Comparison of ENCODE assay signal across 15 mouse cellular contexts in genomic region chr10:50892751-50893320, GRCm38 (mm10). TPM values are rescaled to one million over a fixed set of nuclear protein-coding genes. Genes with fewer than 3 reads are reported as not detected.
DNase-seq lines count a peak whose midpoint lies in the region; ATAC-seq and TF ChIP-seq lines count a peak whose summit lies in the region.
"Had no signal": no experiment of that assay in that cellular context is flagged by ENCODE, and none has a peak within 500 bp of the region (broad histone marks: within the 10 kb centered on the region; RNA-seq: fewer than 3 reads in every experiment).

No protein-coding gene starts in this region.

- DNase-seq in forebrain, embryonic 10.5 days (ENCODE audit: extremely low spot score, low spot score) = peak; percentile 59
- no peak for DNase-seq in forebrain, postnatal 0 days
- DNase-seq in midbrain, embryonic 10.5 days (ENCODE audit: low spot score) = peak; percentile 61
- no peak for DNase-seq in midbrain, postnatal 0 days (ENCODE audit: low spot score)
- DNase-seq in forelimb bud, embryonic 11.5 days (ENCODE audit: low read depth, low spot score) = peak; percentile 71
- DNase-seq in cerebellum, postnatal 25 days = no peak
- DNase-seq: layer of hippocampus, postnatal 36 days had no signal

- ATAC-seq in forebrain, postnatal 0 days = no peak
- no peak for ATAC-seq in midbrain, postnatal 0 days (ENCODE audit: low FRiP score)
- no peak for ATAC-seq in midbrain, embryonic 13.5 days
- ATAC-seq in monocyte, adult 5-6 weeks (replicated peaks; ENCODE audit: insufficient number of reproducible peaks, low FRiP score, low TSS enrichment, poor library complexity, severe bottlenecking) = no peak

- WGBS in forebrain, embryonic 10.5 days = 0% methylated on average over 15 of the region's 15 CpGs
- 4% methylated on average over 15 of the region's 15 CpGs for WGBS in forebrain, postnatal 0 days
- 1% methylated on average over 15 of the region's 15 CpGs for whole genome bisulfite sequencing in midbrain, embryonic 10.5 days
- WGBS in midbrain, postnatal 0 days = 1% methylated on average over 15 of the region's 15 CpGs
- WGBS in midbrain, embryonic 13.5 days = 2% methylated on average over 15 of the region's 15 CpGs

- H3K27me3 ChIP-seq in forebrain, embryonic 10.5 days (ENCODE audit: poor library complexity, severe bottlenecking) = peaks cover 100% of the 10 kb centered on the region
- peaks cover 60% of the 10 kb centered on the region for H3K27me3 ChIP-seq in forebrain, postnatal 0 days (ENCODE audit: insufficient read depth, low read length)
- H3K27me3 ChIP-seq in midbrain, embryonic 10.5 days (ENCODE audit: low read depth, poor library complexity, severe bottlenecking) = peaks cover 100% of the 10 kb centered on the region
- peaks cover 78% of the 10 kb centered on the region for H3K27me3 ChIP-seq in midbrain, postnatal 0 days (ENCODE audit: insufficient read depth, low read length)
- peaks cover 97% of the 10 kb centered on the region for H3K27me3 ChIP-seq in midbrain, embryonic 13.5 days

- H3K4me1 ChIP-seq in forebrain, embryonic 10.5 days = peaks cover 39% of the 10 kb centered on the region
- 0 out of 2 replicates have a peak, but pooled peaks cover 3% of the 10 kb centered on the region for H3K4me1 ChIP-seq in forebrain, postnatal 0 days (ENCODE audit: insufficient read depth)
- H3K4me1 ChIP-seq in midbrain, embryonic 10.5 days = peaks cover 35% of the 10 kb centered on the region
- H3K4me1 ChIP-seq in midbrain, postnatal 0 days (ENCODE audit: insufficient read depth, low read length) = 0 out of 2 replicates have a peak, but pooled peaks cover 6% of the 10 kb centered on the region
- peaks cover 23% of the 10 kb centered on the region for H3K4me1 ChIP-seq in midbrain, embryonic 13.5 days (replicated peaks)

- H3K27ac ChIP-seq in forebrain, embryonic 10.5 days = no peak overlapping the region
- no peak overlapping the region for H3K27ac ChIP-seq in forebrain, postnatal 0 days (ENCODE audit: low read depth, low read length)
- peak overlapping the region; percentile 23; the same call in 1 of the 2 replicates for H3K27ac ChIP-seq in midbrain, embryonic 10.5 days (replicated peaks)
- H3K27ac ChIP-seq in midbrain, postnatal 0 days (ENCODE audit: low read depth, low read length) = no peak overlapping the region
- 0 out of 2 replicates have a peak overlapping the region, but pooled peaks have one; percentile 14 for H3K27ac ChIP-seq in midbrain, embryonic 13.5 days

- no peaks in the 10 kb centered on the region for H3K36me3 ChIP-seq in forebrain, embryonic 10.5 days (replicated peaks)
- H3K36me3 ChIP-seq in forebrain, postnatal 0 days (ENCODE audit: insufficient read depth) = no peaks in the 10 kb centered on the region
- H3K36me3 ChIP-seq in midbrain, embryonic 10.5 days = no peaks in the 10 kb centered on the region
- H3K36me3 ChIP-seq in midbrain, postnatal 0 days (ENCODE audit: insufficient read depth, low read length) = no peaks in the 10 kb centered on the region
- no peaks in the 10 kb centered on the region for H3K36me3 ChIP-seq in midbrain, embryonic 13.5 days

- H3K9ac ChIP-seq in forebrain, postnatal 0 days = no peak overlapping the region
- H3K9ac ChIP-seq in midbrain, postnatal 0 days (replicated peaks; ENCODE audit: low read length, poor library complexity, severe bottlenecking) = no peak overlapping the region
- no peak overlapping the region; the same call in 1 of the 2 replicates for H3K9ac ChIP-seq in midbrain, embryonic 13.5 days (replicated peaks)

- H3K4me3 ChIP-seq in forebrain, embryonic 10.5 days = peak overlapping the region; percentile 25; the same call in 1 of the 2 replicates
- H3K4me3 ChIP-seq in forebrain, postnatal 0 days (ENCODE audit: low read depth, low read length) = no peak overlapping the region
- H3K4me3 ChIP-seq in midbrain, embryonic 10.5 days = peak overlapping the region; percentile 59
- no peak overlapping the region for H3K4me3 ChIP-seq in midbrain, postnatal 0 days (ENCODE audit: low read depth, low read length)
- peak overlapping the region; percentile 50; the same call in 1 of the 2 replicates for H3K4me3 ChIP-seq in midbrain, embryonic 13.5 days (replicated peaks)

- no peak for TF ChIP-seq CTCF in forebrain, postnatal 0 days (IDR thresholded peaks at IDR 0.05; ENCODE audit: low read depth)
- TF ChIP-seq CTCF in midbrain, postnatal 0 days (IDR thresholded peaks at IDR 0.05) = no peak

- no peaks in the 10 kb centered on the region for H3K9me3 ChIP-seq in forebrain, embryonic 10.5 days
- H3K9me3 ChIP-seq in forebrain, postnatal 0 days (ENCODE audit: low read length) = no peaks in the 10 kb centered on the region
- H3K9me3 ChIP-seq in midbrain, embryonic 10.5 days (replicated peaks) = no peaks in the 10 kb centered on the region
- H3K9me3 ChIP-seq in midbrain, postnatal 0 days (ENCODE audit: low read length) = no peaks in the 10 kb centered on the region
- no peaks in the 10 kb centered on the region for H3K9me3 ChIP-seq in midbrain, embryonic 13.5 days

- no peak overlapping the region for H3K4me2 ChIP-seq in forebrain, postnatal 0 days (ENCODE audit: low read depth)
- H3K4me2 ChIP-seq in midbrain, postnatal 0 days (ENCODE audit: low read depth, low read length, poor library complexity, severe bottlenecking) = no peak overlapping the region
- peak overlapping the region; percentile 82 for H3K4me2 ChIP-seq in midbrain, embryonic 13.5 days (replicated peaks)
- H3K4me2 ChIP-seq: liver, embryonic 11.5 days had no signal

RNA-seq across cellular contexts. Expression of gene Sim1, which starts 1.7 kb away (rescaled TPM):
- polyA plus RNA-seq in forebrain, embryonic 10.5 days (2016; fragmentation: Nextera tagmentation; extraction: Ambion mirVana) = 0.86 and 1.8 TPM in 2 replicates
- 2.6 and 8.4 TPM in 2 replicates for total RNA-seq in forebrain, postnatal 0 days (2014; rRNA removed)
- 0.19 and 0.50 TPM in 2 replicates for polyA plus RNA-seq in forebrain, postnatal 0 days (2015; fragmentation: Nextera tagmentation; extraction: Ambion mirVana)
- 6.5 and 10.5 TPM in 2 replicates for polyA plus RNA-seq in midbrain, embryonic 10.5 days (2016; fragmentation: Nextera tagmentation; extraction: Ambion mirVana)
- total RNA-seq in midbrain, postnatal 0 days (2014; rRNA removed) = 1.6 and 2.5 TPM in 2 replicates
- 0.96 and 2.1 TPM in 2 replicates for polyA plus RNA-seq in midbrain, postnatal 0 days (2015; fragmentation: Nextera tagmentation; extraction: Ambion mirVana)
- polyA plus RNA-seq in midbrain, embryonic 13.5 days (2015; fragmentation: Nextera tagmentation; extraction: Ambion mirVana) = 3.6 and 6.0 TPM in 2 replicates
- not detected in 3 replicates for total RNA-seq in monocyte, adult 5-6 weeks (2017)
- total RNA-seq: adrenal gland, adult 18-20 months; layer of hippocampus, postnatal 36 days; MEL; neutrophil, adult 5-6 weeks had no signal
- polyA plus RNA-seq: cortical plate, adult 2 months; small intestine, adult 2 months had no signal

Comparison
In these comparisons a context has a peak if more than half of its experiments do, and no peak if none do; other contexts are left out.
1. DNase-seq: peak in forebrain, embryonic 10.5 days (single experiment), midbrain, embryonic 10.5 days (single experiment) and forelimb bud, embryonic 11.5 days (single experiment); none in forebrain, postnatal 0 days (single experiment), midbrain, postnatal 0 days (single experiment) and cerebellum, postnatal 25 days (0 of 2).
2. H3K27ac ChIP-seq: peak in midbrain, embryonic 10.5 days (single experiment) and midbrain, embryonic 13.5 days (single experiment); none in forebrain, embryonic 10.5 days (single experiment), forebrain, postnatal 0 days (single experiment) and midbrain, postnatal 0 days (single experiment).
3. H3K4me3 ChIP-seq: peak in forebrain, embryonic 10.5 days (single experiment), midbrain, embryonic 10.5 days (single experiment) and midbrain, embryonic 13.5 days (single experiment); none in forebrain, postnatal 0 days (single experiment) and midbrain, postnatal 0 days (single experiment).